Mouse (Mus musculus): Measurements from ENCODE around the gene Mvp. TPM values are rescaled to one million over a fixed set of nuclear protein-coding genes. Genes with fewer than 3 reads are reported as not detected.
A peak's percentile ranks its signal among the peaks of the same experiment; 100 is the strongest.

Gene Mvp
- polyA plus RNA-seq, 1 experiment, result 63.3 TPM

- H3K27ac ChIP-seq (ENCODE audit: insufficient read depth, low read length), result no peak overlapping the region
- no peak for DNase-seq (ENCODE audit: low read depth in 1 of 2, low spot score in 2 of 2)
- no peak for TF ChIP-seq CTCF (IDR thresholded peaks at IDR 0.05; ENCODE audit: extremely low read depth, insufficient read depth, insufficient read length, insufficient replicate concordance)
- no peak for TF ChIP-seq POLR2A (IDR thresholded peaks at IDR 0.05; ENCODE audit: low read depth, low read length)
- peaks cover 7% of the 10 kb centered on the region; the same call in 1 of the 2 replicates for H3K27me3 ChIP-seq (ENCODE audit: control insufficient read depth, insufficient read depth, low read length)
- H3K4me1 ChIP-seq (ENCODE audit: control insufficient read depth, insufficient read depth, insufficient read length), result peaks cover 7% of the 10 kb centered on the region; the same call in 1 of the 2 replicates
- H3K36me3 ChIP-seq (ENCODE audit: control insufficient read depth, insufficient read depth, low read length), result no peaks in the 10 kb centered on the region
- H3K4me3 ChIP-seq (ENCODE audit: extremely low read depth, insufficient read depth, insufficient read length), result no peak overlapping the region
- WGBS, result 33% methylated on average over 4 of the region's 4 CpGs
Observed at GRCm38 (mm10) chr7:126951741-126952140, 62.7 kb downstream of the Mvp start.

DNA sequence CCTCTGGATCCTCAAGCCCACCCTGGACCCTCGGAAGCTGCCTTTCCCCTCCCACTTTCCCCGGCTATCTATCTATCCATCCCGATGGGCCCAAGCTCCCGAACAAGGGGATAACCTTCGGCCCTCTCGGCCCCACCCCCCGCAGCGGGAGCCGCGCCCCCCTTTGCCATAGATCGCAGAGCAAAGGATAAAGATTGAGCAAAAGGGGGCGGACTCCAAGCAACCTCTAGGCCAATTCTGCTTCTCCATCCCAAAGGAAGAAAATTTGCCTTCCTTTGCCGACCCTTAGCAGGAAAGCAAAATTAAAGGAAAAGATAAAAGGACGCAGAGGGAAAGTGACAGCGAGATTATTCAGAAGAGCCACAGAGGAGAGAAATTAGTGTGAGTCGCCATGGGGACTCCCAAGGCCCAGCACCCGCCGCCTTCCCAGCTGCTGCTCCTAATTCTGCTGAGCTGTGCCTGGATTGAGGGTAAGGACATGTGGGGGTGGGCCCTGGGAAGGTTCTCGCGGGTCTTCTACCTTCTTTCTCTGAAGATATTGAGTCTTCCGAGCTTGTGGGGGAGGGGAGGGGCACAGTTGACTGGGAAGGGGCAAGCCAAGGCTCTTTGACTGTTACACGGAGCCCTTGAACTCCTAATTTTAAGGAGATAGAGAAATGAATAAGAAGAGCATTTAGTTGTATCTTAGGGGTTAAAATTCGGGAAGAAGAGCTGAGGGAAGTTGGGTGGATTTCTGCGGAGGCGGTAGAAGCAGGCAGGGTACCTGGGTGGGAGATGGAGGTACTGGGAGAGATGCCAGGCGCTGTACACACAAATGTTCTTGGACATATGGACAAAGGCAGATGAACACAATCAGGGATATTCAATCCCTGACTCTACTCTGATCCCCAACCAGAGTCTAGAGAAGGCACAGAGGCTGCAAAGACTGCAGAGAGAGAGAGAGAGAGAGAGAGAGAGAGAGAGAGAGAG, 63.5 kb downstream of the Mvp start:
- peaks cover 7% of the 10 kb centered on the region; the same call in 1 of the 2 replicates for H3K27me3 ChIP-seq (ENCODE audit: control insufficient read depth, insufficient read depth, low read length)
- peaks cover 1% of the 10 kb centered on the region; the same call in 1 of the 2 replicates for H3K36me3 ChIP-seq (ENCODE audit: control insufficient read depth, insufficient read depth, low read length)
- H3K27ac ChIP-seq (ENCODE audit: insufficient read depth, low read length), result no peak overlapping the region
- H3K4me3 ChIP-seq (ENCODE audit: extremely low read depth, insufficient read depth, insufficient read length), result no peak overlapping the region
- 16% methylated on average over 26 of the region's 26 CpGs for WGBS
- no peak for DNase-seq (ENCODE audit: low read depth in 1 of 2, low spot score in 2 of 2)
- TF ChIP-seq POLR2A (IDR thresholded peaks at IDR 0.05; ENCODE audit: low read depth, low read length) (no peak), CTCF (IDR thresholded peaks at IDR 0.05; ENCODE audit: extremely low read depth, insufficient read depth, insufficient read length, insufficient replicate concordance) (no peak)
- H3K4me1 ChIP-seq (ENCODE audit: control insufficient read depth, insufficient read depth, insufficient read length), result peaks cover 7% of the 10 kb centered on the region; the same call in 1 of the 2 replicates

GRCm38 (mm10) chr7:126949793-126950646, 64.4 kb downstream of the Mvp start, which contains the start of gene Sez6l2:
Gene Sez6l2 (plus strand): TSS chr7:126950563.
- DNase-seq (ENCODE audit: low read depth in 1 of 2, low spot score in 2 of 2), result peak; percentile 45 to 79
- peaks cover 7% of the 10 kb centered on the region; the same call in 1 of the 2 replicates for H3K4me1 ChIP-seq (ENCODE audit: control insufficient read depth, insufficient read depth, insufficient read length)
- 3% methylated on average over 42 of the region's 42 CpGs for WGBS
- H3K27me3 ChIP-seq (ENCODE audit: control insufficient read depth, insufficient read depth, low read length), result peaks cover 7% of the 10 kb centered on the region; the same call in 1 of the 2 replicates
- H3K27ac ChIP-seq (ENCODE audit: insufficient read depth, low read length), result no peak within 1 kb of the TSS
- peak within 1 kb of the TSS; percentile 44; the same call in 1 of the 2 replicates for H3K4me3 ChIP-seq (ENCODE audit: extremely low read depth, insufficient read depth, insufficient read length)
- H3K36me3 ChIP-seq (ENCODE audit: control insufficient read depth, insufficient read depth, low read length), result peaks cover 4% of the 10 kb centered on the region
- no peak for TF ChIP-seq CTCF (IDR thresholded peaks at IDR 0.05; ENCODE audit: extremely low read depth, insufficient read depth, insufficient read length, insufficient replicate concordance)
- no peak for TF ChIP-seq POLR2A (IDR thresholded peaks at IDR 0.05; ENCODE audit: low read depth, low read length)

DNA sequence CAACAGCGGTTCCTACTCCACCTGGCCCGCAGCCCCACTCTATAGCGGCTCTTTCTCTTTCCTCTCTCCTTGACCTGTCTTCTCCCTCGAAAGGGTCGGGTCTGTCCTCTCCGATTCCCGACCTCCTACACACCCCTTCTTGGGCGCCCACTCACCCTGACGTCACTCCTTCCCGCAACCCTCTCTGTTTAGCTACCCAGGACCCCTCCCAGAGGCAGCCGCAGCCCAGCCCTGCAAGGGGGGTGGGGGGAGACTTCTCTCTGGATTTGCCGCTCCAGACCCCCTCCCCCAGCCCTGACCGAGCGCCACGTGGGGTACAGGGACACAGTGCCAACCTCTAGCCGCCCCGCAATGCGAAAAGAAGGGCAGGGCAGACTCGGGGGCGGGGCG, 65.0 kb downstream of the Mvp start, which contains the start of gene Asphd1:
Gene Asphd1 (minus strand): TSS at position 180 of the 390 bp plus-strand sequence.
- peaks cover 8% of the 10 kb centered on the region for H3K36me3 ChIP-seq (ENCODE audit: control insufficient read depth, insufficient read depth, low read length)
- peak within 1 kb of the TSS; percentile 44; the same call in 1 of the 2 replicates for H3K4me3 ChIP-seq (ENCODE audit: extremely low read depth, insufficient read depth, insufficient read length)
- peaks cover 7% of the 10 kb centered on the region; the same call in 1 of the 2 replicates for H3K27me3 ChIP-seq (ENCODE audit: control insufficient read depth, insufficient read depth, low read length)
- no peak within 1 kb of the TSS for H3K27ac ChIP-seq (ENCODE audit: insufficient read depth, low read length)
- TF ChIP-seq CTCF (IDR thresholded peaks at IDR 0.05; ENCODE audit: extremely low read depth, insufficient read depth, insufficient read length, insufficient replicate concordance), result no peak
- no peak for TF ChIP-seq POLR2A (IDR thresholded peaks at IDR 0.05; ENCODE audit: low read depth, low read length)
- no peak for DNase-seq (ENCODE audit: low read depth in 1 of 2, low spot score in 2 of 2)
- 5% methylated on average over 21 of the region's 21 CpGs for WGBS
- peaks cover 7% of the 10 kb centered on the region; the same call in 1 of the 2 replicates for H3K4me1 ChIP-seq (ENCODE audit: control insufficient read depth, insufficient read depth, insufficient read length)

GRCm38 (mm10) chr7:126948626-126949025, 65.8 kb downstream of the Mvp start:
- Histone ChIP-seq H3K4me3 (ENCODE audit: extremely low read depth, insufficient read depth, insufficient read length) (no peak overlapping the region), H3K36me3 (ENCODE audit: control insufficient read depth, insufficient read depth, low read length) (peaks cover 9% of the 10 kb centered on the region), H3K27me3 (ENCODE audit: control insufficient read depth, insufficient read depth, low read length) (peaks cover 7% of the 10 kb centered on the region; the same call in 1 of the 2 replicates), H3K27ac (ENCODE audit: insufficient read depth, low read length) (no peak overlapping the region), H3K4me1 (ENCODE audit: control insufficient read depth, insufficient read depth, insufficient read length) (peaks cover 7% of the 10 kb centered on the region; the same call in 1 of the 2 replicates)
- 83% methylated on average over 10 of the region's 10 CpGs for WGBS
- TF ChIP-seq POLR2A (IDR thresholded peaks at IDR 0.05; ENCODE audit: low read depth, low read length) (no peak), CTCF (IDR thresholded peaks at IDR 0.05; ENCODE audit: extremely low read depth, insufficient read depth, insufficient read length, insufficient replicate concordance) (no peak)
- no peak for DNase-seq (ENCODE audit: low read depth in 1 of 2, low spot score in 2 of 2)

GRCm38 (mm10) chr7:126946530-126946929, 67.9 kb downstream of the Mvp start:
- Histone ChIP-seq H3K27me3 (ENCODE audit: control insufficient read depth, insufficient read depth, low read length) (peaks cover 5% of the 10 kb centered on the region; the same call in 1 of the 2 replicates), H3K27ac (ENCODE audit: insufficient read depth, low read length) (no peak overlapping the region), H3K4me3 (ENCODE audit: extremely low read depth, insufficient read depth, insufficient read length) (no peak overlapping the region), H3K4me1 (ENCODE audit: control insufficient read depth, insufficient read depth, insufficient read length) (peaks cover 7% of the 10 kb centered on the region; the same call in 1 of the 2 replicates), H3K36me3 (ENCODE audit: control insufficient read depth, insufficient read depth, low read length) (peaks cover 13% of the 10 kb centered on the region)
- WGBS, result 71% methylated on average over 3 of the region's 3 CpGs
- TF ChIP-seq POLR2A (IDR thresholded peaks at IDR 0.05; ENCODE audit: low read depth, low read length) (no peak), CTCF (IDR thresholded peaks at IDR 0.05; ENCODE audit: extremely low read depth, insufficient read depth, insufficient read length, insufficient replicate concordance) (peak; percentile 68; the same call in 1 of the 2 replicates)
- DNase-seq (ENCODE audit: low read depth in 1 of 2, low spot score in 2 of 2), result peak in 1 of 2 experiments; percentile 37
